Mouse (Mus musculus): ENCODE data around the gene Rnf20. TPM values are rescaled to one million over a fixed set of nuclear protein-coding genes. Genes with fewer than 3 reads are reported as not detected.

Rnf20 gene
- polyA plus RNA-seq, 1 experiment from 2014 or later, result 56.5 TPM

- H3K27me3 ChIP-seq, result no peaks in the 10 kb centered on the region
- H3K9me3 ChIP-seq, result no peaks in the 10 kb centered on the region
- no peak for ATAC-seq (ENCODE audit: low FRiP score, low read depth)
- 84% methylated on average over 5 of the region's 5 CpGs for WGBS
- H3K9ac ChIP-seq, result no peak overlapping the region
- H3K27ac ChIP-seq, result no peak overlapping the region
- peaks cover 12% of the 10 kb centered on the region; the same call in 1 of the 2 replicates for H3K4me1 ChIP-seq
- H3K4me2 ChIP-seq (replicated peaks), result no peak overlapping the region
- peaks cover 39% of the 10 kb centered on the region for H3K36me3 ChIP-seq
- no peak overlapping the region for H3K4me3 ChIP-seq
These were observed 33.0 kb downstream of the Rnf20 start for GRCm38 (mm10) chr4:49664850-49665249.

- no peaks in the 10 kb centered on the region for H3K27me3 ChIP-seq
- no peaks in the 10 kb centered on the region for H3K36me3 ChIP-seq
- no peak for ATAC-seq (ENCODE audit: low FRiP score, low read depth)
- 0 out of 2 replicates have a peak, but pooled peaks cover 4% of the 10 kb centered on the region for H3K4me1 ChIP-seq
- H3K4me2 ChIP-seq (replicated peaks), result no peak overlapping the region
- 92% methylated on average over 6 of the region's 6 CpGs for WGBS
- no peak overlapping the region for H3K27ac ChIP-seq
- no peak overlapping the region for H3K4me3 ChIP-seq
- no peaks in the 10 kb centered on the region for H3K9me3 ChIP-seq
- no peak overlapping the region for H3K9ac ChIP-seq
These were observed 44.3 kb downstream of the Rnf20 start for GRCm38 (mm10) chr4:49676071-49676470.

GRCm38 (mm10) chr4:49676790-49677189 lies 45.0 kb downstream of the Rnf20 start:
- ATAC-seq (ENCODE audit: low FRiP score, low read depth), result no peak
- 69% methylated on average over 7 of the region's 7 CpGs for WGBS

GRCm38 (mm10) chr4:49680171-49680875 lies 48.5 kb downstream of the Rnf20 start:
- 89% methylated on average over 11 of the region's 11 CpGs for WGBS

More at GRCm38 (mm10) chr4:49676790-49677189, 45.0 kb downstream of the Rnf20 start:
- Histone ChIP-seq H3K9ac (no peak overlapping the region), H3K27ac (no peak overlapping the region), H3K9me3 (no peaks in the 10 kb centered on the region), H3K27me3 (no peaks in the 10 kb centered on the region), H3K4me1 (0 out of 2 replicates have a peak, but pooled peaks cover 4% of the 10 kb centered on the region), H3K4me2 (replicated peaks) (no peak overlapping the region), H3K4me3 (no peak overlapping the region), H3K36me3 (no peaks in the 10 kb centered on the region)

GRCm38 (mm10) chr4:49681812-49682211 lies 50.0 kb downstream of the Rnf20 start, which contains the start of gene Ppp3r2:
Gene Ppp3r2, minus strand, starts transcription at chr4:49682024.
- WGBS, result 90% methylated on average over 13 of the region's 13 CpGs
- Histone ChIP-seq H3K9me3 (no peaks in the 10 kb centered on the region), H3K4me1 (no peaks in the 10 kb centered on the region), H3K36me3 (no peaks in the 10 kb centered on the region), H3K9ac (no peak within 1 kb of the TSS), H3K4me3 (no peak within 1 kb of the TSS), H3K27me3 (no peaks in the 10 kb centered on the region), H3K27ac (no peak within 1 kb of the TSS), H3K4me2 (replicated peaks) (no peak within 1 kb of the TSS)
- ATAC-seq (ENCODE audit: low FRiP score, low read depth), result no peak

More at GRCm38 (mm10) chr4:49680171-49680875, 48.5 kb downstream of the Rnf20 start:
- H3K4me3 ChIP-seq, result no peak overlapping the region
- no peaks in the 10 kb centered on the region for H3K36me3 ChIP-seq
- H3K4me1 ChIP-seq, result no peaks in the 10 kb centered on the region
- H3K9ac ChIP-seq, result no peak overlapping the region
- no peak overlapping the region for H3K27ac ChIP-seq
- no peaks in the 10 kb centered on the region for H3K27me3 ChIP-seq
- H3K4me2 ChIP-seq (replicated peaks), result no peak overlapping the region
- no peaks in the 10 kb centered on the region for H3K9me3 ChIP-seq
- no peak for ATAC-seq (ENCODE audit: low FRiP score, low read depth)

- ATAC-seq (ENCODE audit: low FRiP score, low read depth), result peak; percentile 77; the same call in 1 of the 2 replicates
- no peak overlapping the region for H3K9ac ChIP-seq
- H3K27ac ChIP-seq, result no peak overlapping the region
- no peak overlapping the region for H3K4me2 ChIP-seq (replicated peaks)
- peaks cover 8% of the 10 kb centered on the region; the same call in 1 of the 2 replicates for H3K4me1 ChIP-seq
- WGBS, result 21% methylated on average over 9 of the region's 9 CpGs
- 0 out of 2 replicates have a peak, but pooled peaks cover 3% of the 10 kb centered on the region for H3K27me3 ChIP-seq
- H3K4me3 ChIP-seq, result no peak overlapping the region
- no peaks in the 10 kb centered on the region for H3K36me3 ChIP-seq
- H3K9me3 ChIP-seq, result no peaks in the 10 kb centered on the region
These were observed 56.9 kb downstream of the Rnf20 start for GRCm38 (mm10) chr4:49688594-49689288.

- Histone ChIP-seq H3K9me3 (no peaks in the 10 kb centered on the region), H3K4me1 (peaks cover 8% of the 10 kb centered on the region; the same call in 1 of the 2 replicates), H3K36me3 (no peaks in the 10 kb centered on the region), H3K9ac (no peak overlapping the region), H3K27me3 (0 out of 2 replicates have a peak, but pooled peaks cover 3% of the 10 kb centered on the region), H3K4me3 (no peak overlapping the region), H3K4me2 (replicated peaks) (no peak overlapping the region), H3K27ac (no peak overlapping the region; the same call in 1 of the 2 replicates)
- no peak for ATAC-seq (ENCODE audit: low FRiP score, low read depth)
- 65% methylated on average over 12 of the region's 12 CpGs for WGBS
These were observed 59.8 kb downstream of the Rnf20 start for GRCm38 (mm10) chr4:49691405-49692194.

Other genes with a start within 250 kb of the Rnf20 start
- gene Acnat2, start 223.9 kb upstream of the Rnf20 start, polyA plus RNA-seq (2015; fragmentation: Nextera tagmentation; extraction: Ambion mirVana), result not detected in 2 replicates
- gene Acnat1, start 158.1 kb upstream of the Rnf20 start, polyA plus RNA-seq (2015; fragmentation: Nextera tagmentation; extraction: Ambion mirVana), result 0.10 TPM in 1 of 2 replicates, not detected in the other
- 0.11 TPM in 1 of 2 replicates, not detected in the other for gene Baat, start 125.4 kb upstream of the Rnf20 start, polyA plus RNA-seq (2015; fragmentation: Nextera tagmentation; extraction: Ambion mirVana)
- gene Mrpl50, start 110.9 kb upstream of the Rnf20 start, polyA plus RNA-seq (2015; fragmentation: Nextera tagmentation; extraction: Ambion mirVana), result 87.0 and 87.1 TPM in 2 replicates
- 11.7 and 14.0 TPM in 2 replicates for gene Zfp189, start 110.8 kb upstream of the Rnf20 start, polyA plus RNA-seq (2015; fragmentation: Nextera tagmentation; extraction: Ambion mirVana)
- 0.20 and 0.70 TPM in 2 replicates for gene Aldob, start 82.5 kb upstream of the Rnf20 start, polyA plus RNA-seq (2015; fragmentation: Nextera tagmentation; extraction: Ambion mirVana)
- gene Tmem246, start 34.1 kb upstream of the Rnf20 start, polyA plus RNA-seq (2015; fragmentation: Nextera tagmentation; extraction: Ambion mirVana), result 32.0 and 34.1 TPM in 2 replicates
- gene Ppp3r2, start 50.0 kb downstream of the Rnf20 start, polyA plus RNA-seq (2015; fragmentation: Nextera tagmentation; extraction: Ambion mirVana), result 0.22 and 0.24 TPM in 2 replicates
- gene Grin3a, start 213.7 kb downstream of the Rnf20 start, polyA plus RNA-seq (2015; fragmentation: Nextera tagmentation; extraction: Ambion mirVana), result 4.2 and 4.5 TPM in 2 replicates

Data from limb, embryonic 13.5 days (tissue).